Mouse (Mus musculus): ENCODE data around the gene Itga6.

Gene Itga6

DNA sequence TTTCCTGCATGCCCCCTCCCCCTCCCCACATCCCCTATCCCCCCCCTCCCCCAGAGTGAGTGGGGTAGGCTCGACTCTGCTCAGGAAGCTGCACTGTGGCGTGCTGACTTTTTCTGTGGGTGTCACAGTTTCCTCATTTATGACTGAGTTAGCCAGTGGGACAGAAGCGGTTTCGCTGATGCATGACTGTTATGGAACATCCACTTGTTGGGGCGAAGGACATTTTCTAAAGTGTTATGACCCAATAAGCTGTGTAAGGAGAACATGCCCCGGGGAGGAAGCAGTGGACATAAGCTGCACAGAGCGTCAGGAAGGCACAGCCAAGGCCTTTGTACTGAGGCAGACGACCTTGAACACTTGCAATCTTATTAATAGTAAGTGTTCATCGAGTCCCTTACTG lies 97.9 kb downstream of the Itga6 start:
- no peak for DNase-seq (ENCODE audit: low spot score)

DNA sequence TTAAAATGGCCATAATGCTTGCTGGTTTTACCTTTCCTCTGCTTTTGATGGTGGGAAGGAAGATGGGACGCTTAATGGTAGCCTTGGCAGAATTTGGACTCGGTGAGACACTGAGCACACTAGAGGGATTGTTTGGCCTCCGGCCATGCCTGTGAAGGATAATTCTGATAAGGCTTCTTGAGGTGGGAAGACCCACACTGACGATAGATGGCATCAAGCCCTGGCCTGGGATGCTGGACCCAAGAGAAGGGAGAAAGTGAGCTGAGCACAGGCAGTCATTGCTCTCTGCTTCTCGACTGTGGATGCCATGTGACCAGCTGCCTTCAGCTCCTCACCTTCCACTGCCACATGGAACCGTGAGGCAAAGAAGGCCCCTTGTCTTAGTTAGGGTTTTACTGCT lies 99.5 kb downstream of the Itga6 start:
- DNase-seq (ENCODE audit: low spot score), result no peak

DNA sequence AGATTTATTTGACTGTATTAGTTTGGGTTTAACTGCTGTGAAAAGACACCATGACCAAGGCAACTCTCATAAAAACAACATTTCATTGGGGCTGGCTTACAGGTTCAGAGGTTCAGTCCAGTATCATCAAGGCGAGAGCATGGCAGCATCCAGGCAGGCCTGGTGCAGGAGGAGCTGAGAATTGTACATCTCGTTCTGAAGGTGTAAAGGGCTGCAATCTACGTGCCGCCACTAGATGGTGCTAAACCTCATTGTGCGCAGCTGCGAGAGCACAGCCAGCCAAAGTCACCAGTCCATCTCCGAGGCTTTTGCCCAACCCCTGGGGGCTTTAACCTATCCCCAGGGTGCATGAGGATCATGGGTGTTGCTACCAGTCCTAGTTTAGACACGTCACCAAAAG lies 106.7 kb downstream of the Itga6 start:
- peak; percentile 70 for DNase-seq (ENCODE audit: low spot score)

DNA sequence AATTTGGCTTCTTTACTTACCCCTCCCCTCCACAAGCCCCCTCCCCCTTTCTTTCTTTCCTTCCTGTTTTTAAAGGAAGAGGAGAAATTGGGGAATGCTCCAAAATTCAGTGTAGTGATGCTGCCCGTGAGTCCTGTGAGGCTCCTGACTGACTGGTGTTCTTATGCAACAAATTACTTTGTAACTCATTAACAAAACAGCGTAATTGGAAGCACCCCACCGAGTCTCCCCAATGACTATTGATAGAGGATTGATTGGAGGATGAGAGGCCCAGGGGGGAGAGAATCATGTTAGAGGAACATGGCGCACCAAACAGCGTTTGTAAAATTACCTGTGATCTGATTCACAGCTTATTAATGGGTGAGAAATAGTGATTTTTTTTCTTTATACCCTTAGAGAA lies 109.7 kb downstream of the Itga6 start:
- no peak for DNase-seq (ENCODE audit: low spot score)

DNA sequence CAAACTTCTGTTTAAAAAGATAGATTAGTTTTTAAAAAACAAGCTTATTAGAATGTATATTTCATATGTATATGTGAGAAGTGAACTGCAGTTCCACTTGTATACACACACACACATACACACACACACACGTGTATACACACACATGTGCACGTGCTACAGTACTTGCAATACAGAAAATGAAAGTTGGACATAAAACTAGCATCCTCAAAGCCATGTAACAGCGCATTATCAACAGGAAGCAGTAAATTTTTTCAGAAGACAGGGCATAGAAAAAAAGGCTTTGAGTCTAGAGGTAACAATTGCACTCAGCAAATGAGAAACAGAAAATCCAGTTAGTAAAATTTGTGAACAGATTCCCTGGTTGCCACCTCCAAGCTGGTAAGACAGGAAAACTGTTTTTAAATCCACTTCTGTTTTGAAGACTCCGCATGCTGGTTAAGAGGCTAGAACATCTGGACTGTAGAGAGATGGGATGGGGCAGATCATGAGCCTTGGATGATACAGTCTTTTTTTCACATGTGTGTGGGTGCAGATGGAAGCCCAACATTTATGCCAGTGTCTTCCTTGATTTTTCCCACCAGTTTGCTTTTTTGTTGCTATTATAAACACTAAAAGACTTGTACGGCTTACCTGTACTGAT lies 118.2 kb downstream of the Itga6 start:
- DNase-seq (ENCODE audit: low spot score), result no peak

DNA sequence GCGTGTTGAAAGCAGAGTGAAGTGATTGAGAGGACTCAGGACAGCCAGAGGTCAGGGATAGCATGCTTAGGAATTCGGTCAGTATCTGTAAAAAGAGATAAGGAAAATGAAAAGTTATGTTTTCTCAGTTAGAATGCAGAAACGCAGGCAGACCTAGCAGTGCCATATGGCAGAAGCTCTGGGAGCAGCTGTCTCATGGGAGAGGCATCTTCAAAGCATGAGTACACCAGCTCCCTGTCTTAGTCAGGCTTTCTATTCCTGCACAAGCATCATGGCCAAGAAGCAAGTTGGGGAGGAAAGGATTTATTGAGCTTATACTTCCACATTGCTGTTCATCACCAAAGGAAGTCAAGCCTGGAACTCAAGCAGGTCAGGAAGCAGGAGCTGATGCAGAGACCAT lies 119.6 kb downstream of the Itga6 start:
- DNase-seq (ENCODE audit: low spot score), result peak; percentile 75

DNA sequence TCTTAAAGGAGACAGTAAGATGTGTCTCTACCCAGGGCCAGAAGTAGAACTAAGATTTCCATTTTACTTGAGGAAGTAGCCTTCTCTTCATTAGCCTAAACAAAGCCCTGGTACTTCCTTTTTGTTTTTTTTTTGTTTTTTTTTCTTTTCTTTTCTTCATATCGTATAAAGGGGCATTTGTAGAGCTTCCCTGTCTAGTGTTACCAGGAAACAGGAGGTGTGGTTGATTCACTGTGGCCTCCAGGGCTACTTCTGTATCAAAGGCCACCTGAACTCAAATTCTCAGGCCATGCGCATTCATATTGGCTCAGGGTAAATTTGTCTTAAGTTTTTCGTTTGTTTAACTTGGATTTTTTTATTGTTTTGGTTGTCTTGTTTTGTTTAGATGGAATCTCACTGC lies 120.5 kb downstream of the Itga6 start:
- DNase-seq (ENCODE audit: low spot score), result no peak

DNA sequence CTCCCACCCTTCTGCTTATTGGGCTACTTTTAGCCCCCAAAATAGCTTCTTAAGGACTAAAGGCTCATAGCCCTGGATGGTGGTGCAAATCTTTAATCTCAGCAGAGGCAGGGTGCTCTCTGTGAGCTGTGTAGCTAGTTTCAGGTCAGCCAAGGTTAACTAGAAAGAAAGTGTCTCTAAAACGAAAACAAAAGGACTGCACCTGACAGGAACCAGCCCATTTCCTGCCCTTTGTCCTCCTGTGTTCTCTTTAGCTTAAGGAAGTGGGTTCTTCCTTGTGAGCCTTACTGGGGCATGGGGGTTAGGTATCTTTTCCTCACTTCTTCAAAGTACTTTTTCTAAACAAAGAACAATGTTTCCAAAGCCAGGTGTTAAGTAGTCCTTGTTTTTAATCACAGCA lies 121.1 kb downstream of the Itga6 start:
- DNase-seq (ENCODE audit: low spot score), result no peak

DNA sequence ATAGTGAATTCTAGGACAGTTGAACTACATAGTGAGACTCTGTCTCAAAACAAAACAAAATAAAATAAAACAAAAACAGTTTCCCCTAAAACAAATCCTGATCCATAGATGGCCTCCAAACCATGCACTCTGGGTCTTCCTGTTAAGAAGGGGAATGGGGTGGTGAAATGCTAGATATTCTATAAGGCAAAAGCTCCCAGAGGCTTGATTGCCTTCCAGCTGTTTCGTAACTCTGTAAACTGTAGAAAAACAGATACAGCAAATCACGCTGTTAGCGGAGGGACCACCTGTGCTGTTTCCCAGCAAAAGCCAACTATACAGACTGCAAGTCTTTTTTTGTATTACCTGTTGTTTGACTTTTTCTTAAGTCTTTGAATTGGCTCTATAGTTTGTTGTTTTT lies 121.6 kb downstream of the Itga6 start:
- no peak for DNase-seq (ENCODE audit: low spot score)

DNA sequence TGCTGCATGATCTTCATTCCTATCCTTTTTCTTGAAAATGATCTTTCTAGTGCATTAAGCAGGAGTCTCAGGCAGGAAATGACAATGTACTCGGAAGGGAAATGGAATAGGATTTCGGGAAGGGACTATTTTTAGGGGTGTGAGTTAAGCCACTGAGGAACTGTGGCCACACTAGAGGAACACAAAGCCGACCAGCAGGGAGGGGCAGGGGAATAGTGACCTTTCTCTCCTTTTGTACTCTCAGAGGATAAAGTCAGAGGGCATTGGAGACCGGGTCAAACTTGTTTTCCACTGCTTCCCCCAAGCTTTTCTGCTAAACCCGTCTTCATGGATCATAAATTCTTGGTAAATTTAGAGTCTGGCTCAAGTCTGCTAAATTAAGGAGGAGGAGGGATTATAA lies 122.1 kb downstream of the Itga6 start:
- no peak for DNase-seq (ENCODE audit: low spot score)

DNA sequence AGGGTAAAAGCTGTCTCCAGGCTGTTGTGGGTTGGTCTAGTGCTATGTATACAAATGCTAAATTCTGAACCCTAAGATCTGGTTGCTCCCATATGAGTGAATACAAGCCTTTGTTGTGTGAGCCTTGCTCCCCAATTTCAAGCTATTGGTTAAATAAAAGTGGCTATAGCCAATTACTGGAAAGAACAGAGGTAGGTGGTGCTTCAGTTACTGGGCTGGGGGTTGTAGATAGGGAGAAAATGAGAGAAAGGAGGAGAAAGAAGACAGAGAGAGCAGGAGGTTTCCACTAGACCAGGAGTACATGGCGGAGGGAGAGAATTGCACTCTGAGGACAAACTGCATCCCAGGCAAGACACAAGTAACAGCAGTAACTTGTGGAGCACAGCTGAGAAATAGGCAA lies 122.8 kb downstream of the Itga6 start:
- DNase-seq (ENCODE audit: low spot score), result no peak

DNA sequence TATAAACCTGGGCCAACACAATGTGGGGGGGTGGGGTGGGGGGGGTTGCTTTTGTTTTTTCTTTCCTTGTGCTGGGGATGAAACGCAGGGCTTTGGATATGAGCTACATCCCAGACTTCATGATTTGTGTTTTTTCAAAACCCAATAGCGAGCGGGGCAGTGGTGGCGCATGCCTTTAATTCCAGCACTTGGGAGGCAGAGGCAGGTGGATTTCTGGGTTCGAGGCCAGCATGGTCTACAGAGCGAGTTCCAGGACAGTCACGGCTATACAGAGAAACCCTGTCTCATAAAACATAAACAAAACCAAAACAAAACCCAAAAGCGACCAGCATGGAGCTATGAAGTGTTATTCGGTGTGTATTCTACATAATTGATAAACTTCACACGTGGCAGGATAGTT lies 126.7 kb downstream of the Itga6 start:
- DNase-seq (ENCODE audit: low spot score), result no peak

DNA sequence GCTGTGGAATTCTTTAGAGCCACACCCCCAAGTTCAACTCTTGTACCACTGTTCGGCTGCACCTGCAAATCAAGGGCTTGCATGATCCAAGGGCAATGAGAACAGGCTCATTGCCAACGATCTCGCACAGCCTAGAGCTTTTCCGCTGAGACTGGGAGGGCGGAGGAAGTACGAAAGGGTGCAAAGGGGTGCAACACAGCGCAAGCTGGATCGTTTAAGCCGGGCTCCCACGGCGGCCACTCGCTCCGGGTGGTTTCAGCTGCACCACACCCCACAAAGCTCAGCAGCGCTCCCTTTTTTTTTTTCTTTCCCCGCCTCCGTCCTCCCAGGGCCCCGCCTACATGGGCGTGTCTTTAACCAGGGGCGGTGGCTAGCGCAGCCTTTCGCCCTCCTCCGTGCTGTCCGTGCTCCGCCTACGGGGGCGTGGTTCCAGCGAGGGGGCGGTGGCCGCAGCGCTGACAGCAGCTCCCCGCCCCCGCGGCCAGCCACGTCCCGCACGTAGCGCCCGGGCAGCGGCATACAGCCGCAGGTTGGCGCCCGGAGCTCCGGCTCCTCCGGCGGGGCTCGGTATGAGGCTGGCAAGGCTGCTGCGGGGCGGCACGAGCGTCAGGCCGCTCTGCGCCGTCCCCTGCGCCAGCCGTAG lies 127.5 kb downstream of the Itga6 start, which contains the start of gene Pdk1:
Gene Pdk1, plus strand, starts transcription at position 424 of the 643 bp plus-strand sequence.
- DNase-seq (ENCODE audit: low spot score), result peak; percentile 98

DNA sequence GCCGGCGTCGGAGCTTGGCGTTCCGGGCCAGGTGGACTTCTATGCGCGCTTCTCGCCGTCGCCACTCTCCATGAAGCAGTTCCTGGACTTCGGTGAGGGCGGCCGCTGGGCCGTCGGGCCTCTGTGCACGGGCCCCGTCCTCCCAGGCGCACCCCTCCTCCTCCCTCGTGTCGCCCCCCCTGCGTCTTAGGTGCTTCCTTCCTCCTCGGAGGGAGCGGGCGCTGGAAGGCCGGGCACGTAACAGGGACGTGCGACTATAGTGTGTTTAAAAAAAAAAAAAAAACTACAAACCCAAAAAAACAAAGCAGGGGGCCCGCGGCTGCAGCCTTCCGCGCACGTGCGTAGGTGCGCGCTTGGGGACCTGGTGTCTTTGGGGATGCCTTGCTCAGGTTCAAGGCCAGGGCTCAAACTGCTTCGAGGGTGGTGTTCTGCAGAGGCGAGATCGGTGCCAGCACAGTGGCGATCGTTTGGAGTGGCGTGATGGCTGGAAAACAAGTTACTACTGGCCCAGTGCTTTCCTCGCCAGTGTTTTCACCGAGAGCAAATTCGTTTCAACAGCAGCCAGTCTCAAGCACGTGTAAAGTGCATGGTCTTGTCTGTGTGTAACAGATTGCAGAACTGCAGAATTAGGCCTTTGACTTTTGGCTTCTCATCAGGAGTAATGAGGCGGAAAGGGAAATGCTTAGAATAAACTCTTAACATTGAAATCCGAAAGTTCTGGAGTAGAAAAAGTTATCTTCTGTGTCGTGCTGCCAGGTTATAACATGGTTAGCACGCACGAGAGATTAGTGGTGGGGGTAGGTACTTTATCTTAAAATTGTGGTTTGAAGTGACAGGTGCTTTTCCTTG lies 128.3 kb downstream of the Itga6 start:
- peak; percentile 44 for DNase-seq (ENCODE audit: low spot score)

DNA sequence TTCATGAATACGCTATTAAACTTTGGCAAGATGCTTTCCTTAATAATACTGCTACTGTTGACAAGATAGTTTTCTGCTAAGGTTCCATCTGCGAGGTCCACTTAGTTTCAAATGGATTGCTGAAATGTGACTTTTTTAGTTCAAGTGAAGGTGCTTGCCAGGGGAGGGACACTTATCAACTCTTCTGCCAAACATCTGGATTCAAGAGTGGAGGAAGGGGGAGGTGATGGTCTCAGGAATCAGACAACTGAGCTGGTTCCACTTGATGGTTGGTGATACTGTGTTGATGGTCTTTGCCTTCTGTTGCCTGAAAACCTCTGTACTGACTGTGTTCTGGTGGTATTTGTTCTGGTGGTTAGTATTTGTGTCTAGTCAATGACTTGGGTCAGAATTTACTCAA lies 129.0 kb downstream of the Itga6 start:
- no peak for DNase-seq (ENCODE audit: low spot score)

DNA sequence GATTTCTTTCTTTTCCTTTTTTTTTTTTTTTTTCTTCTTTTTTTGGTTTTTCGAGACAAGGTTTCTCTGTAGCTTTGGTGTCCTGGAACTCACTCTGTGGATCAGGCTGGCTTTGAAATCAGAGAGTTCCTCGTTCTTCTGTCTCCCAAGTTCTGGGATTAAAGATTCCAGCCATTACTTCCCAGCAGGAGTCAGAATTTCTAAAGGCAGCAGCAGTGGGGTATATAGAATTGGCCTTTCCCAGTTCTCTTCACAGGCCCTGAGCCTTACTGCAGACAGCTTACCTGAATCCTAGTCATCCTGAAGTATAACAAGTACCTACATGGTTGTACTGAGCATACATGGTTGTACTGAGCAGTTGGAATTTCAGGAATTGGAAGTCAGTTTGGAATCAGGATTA lies 129.4 kb downstream of the Itga6 start:
- no peak for DNase-seq (ENCODE audit: low spot score)

DNA sequence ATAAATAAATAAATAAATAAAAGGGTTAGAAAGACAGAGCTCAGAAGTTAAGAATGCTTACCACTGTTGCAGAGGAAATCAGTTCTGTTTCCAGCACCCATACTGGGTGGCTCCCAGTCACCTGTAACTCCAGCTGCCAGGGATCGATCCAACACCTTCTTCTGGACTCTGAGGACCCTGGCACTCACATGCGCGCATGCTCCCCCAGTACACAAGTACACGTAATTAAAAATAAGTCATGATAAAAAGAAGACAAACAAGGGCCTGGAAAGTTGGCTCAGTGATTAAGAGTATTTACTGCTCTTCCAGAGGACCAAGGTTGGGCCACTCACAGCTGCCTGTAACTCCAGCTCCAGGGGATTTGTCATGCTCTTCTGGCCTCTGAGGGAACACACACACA lies 132.4 kb downstream of the Itga6 start:
- no peak for DNase-seq (ENCODE audit: low spot score)

DNA sequence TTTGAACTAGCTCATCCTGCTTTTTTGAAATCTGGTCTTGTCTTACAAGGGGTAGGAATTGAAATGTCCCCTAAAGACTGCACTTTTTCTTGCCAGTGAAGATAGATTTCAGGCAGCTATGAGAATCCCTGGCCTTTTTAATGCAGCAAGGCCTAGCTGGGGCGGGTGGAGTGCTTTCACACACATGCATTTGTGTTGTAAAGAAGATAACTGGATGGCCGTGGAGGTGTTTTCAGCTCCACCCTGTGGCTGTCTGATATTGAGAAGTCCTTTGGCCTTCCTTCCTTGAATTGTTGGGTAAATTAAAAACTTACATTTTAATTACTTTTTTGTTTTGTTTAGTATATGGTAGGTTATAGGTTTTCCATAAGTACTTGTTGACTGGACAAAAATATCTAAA lies 133.0 kb downstream of the Itga6 start:
- DNase-seq (ENCODE audit: low spot score), result no peak

DNA sequence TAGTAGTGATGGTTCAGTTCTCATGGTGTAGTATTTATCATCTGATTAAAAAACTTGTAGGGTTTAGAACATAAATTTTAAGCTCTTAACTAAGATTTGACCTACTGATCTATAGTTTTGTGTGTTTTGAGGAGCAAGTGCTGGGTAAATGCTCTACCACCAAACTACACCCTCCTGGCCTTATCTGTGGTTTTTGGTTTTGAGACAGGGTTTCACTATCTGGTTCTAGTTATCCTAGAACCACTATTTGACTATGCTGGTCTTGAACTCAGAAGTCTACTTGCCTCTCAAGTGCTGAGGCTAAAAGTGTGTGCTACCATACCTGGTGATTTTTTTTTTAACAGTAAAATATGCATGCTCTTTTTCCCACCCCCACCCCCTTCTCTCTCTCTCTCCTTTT lies 133.5 kb downstream of the Itga6 start:
- DNase-seq (ENCODE audit: low spot score), result no peak

DNA sequence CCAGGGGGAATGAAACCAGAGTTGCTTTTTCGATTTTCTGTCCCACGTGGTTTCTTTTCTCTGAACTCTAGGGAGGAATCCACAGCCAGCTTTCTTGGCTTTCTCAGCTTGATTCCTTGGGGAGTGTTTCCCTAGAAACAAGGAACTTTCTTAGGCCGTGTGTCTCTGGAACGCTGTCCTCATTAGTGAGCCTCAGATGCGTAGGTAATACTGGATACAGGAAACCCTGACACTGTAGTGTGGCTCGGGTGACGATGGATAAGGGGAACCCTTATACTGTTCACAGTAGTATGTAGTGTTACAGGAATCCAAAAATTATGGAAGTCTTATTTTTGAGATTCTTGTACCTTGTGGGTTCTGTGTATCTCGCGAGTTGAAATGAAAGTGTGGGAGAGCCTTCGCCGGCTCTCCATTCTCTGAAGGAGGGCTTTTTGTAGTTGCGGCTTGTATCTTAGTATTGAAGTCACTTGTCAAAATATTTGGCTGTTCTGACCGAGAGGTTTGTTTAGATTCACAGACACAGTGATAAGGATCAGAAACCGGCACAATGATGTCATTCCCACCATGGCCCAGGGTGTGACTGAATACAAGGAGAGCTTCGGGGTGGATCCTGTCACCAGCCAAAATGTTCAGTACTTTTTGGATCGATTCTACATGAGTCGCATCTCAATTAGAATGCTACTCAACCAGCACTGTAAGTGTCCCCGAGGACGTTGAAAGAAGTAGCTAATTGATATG lies 137.7 kb downstream of the Itga6 start:
- DNase-seq (ENCODE audit: low spot score), result no peak

DNA sequence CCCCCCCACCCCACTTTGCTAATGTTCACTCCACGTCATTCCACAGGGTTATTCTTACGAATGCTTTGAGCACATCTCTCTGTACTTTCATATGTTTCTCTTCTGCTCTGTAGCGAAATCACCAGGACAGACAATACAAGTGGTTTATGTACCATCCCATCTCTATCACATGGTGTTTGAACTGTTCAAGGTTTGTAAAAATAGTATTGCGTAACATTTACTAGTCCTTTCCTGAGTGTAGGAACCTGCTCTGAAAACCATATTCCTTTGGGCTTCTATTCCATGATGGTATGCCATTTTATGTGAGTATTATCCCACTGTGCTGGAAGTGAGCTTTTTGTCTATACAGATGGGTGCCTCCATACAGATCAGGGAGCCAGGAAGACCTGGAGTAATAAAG lies 141.9 kb downstream of the Itga6 start:
- no peak for DNase-seq (ENCODE audit: low spot score)

DNA sequence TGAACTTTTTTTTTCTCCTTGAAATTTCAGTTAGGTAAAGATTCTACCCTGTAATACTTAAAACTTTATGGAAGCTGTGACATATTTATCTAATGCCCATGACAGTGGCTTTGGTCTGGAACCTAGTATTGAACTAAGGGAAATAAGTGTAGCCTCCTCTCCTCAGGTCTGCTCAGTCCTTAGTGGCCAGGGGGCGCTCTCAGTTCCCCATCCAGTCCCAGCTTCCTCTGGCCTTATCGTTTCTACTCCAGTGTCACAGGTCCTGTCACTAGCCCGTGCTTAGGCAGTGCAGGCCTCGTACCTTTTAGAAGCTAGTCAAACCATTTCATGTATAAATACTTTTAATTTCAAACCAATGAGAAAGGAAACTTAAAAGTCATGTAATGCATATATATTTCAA lies 143.0 kb downstream of the Itga6 start:
- DNase-seq (ENCODE audit: low spot score), result no peak

DNA sequence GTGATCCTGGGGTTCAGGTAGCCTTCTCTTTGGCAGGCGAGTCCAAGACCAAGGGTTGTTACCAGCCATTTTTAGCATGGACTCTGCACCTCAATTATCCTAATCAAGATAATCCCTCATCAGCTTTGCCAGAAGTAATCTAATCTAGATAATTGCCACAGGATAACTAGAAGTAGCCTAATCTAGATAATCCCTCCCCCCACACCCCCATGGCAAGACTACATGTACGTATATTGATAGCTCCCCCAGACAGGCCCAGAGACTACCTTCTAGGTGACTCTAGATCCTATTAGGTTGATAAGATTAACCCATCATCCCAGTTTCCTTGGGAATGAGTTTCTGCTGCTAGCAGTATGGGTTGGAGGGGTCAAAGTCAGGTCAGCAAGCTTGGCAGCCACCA lies 146.1 kb downstream of the Itga6 start:
- DNase-seq (ENCODE audit: low spot score), result no peak
